Mouse (Mus musculus): ENCODE data around the gene Ncor1. TPM values are rescaled to one million over a fixed set of nuclear protein-coding genes. Genes with fewer than 3 reads are reported as not detected.

The Ncor1 gene
- polyA plus RNA-seq (2017; shearing (Covaris generic)) = 388 TPM

GRCm38 (mm10) chr11:62458276-62458724 lies at the start of gene Ncor1, which contains the start of gene Pigl:
Gene Ncor1 (minus strand): TSS chr11:62458541.
Gene Pigl (plus strand): TSS chr11:62458460.

GRCm38 (mm10) chr11:62280675-62281600 lies 177.4 kb downstream of the Ncor1 start, which contains the start of the genes Zswim7 and Ttc19:
Gene Zswim7 (minus strand): TSS chr11:62281375.
Gene Ttc19 (plus strand): TSS chr11:62281473.

Other genes starting within 250 kb of the Ncor1 start
- 0.27 TPM for gene Adora2b, start 209.6 kb downstream of the Ncor1 start, polyA plus RNA-seq (2017; shearing (Covaris generic))
- gene Zswim7, start 177.2 kb downstream of the Ncor1 start, polyA plus RNA-seq (2017; shearing (Covaris generic)) = 9.1 TPM
- gene Ttc19, start 177.1 kb downstream of the Ncor1 start, polyA plus RNA-seq (2017; shearing (Covaris generic)) = 36.7 TPM
- 9.9 TPM for gene Pigl, start 81 bp downstream of the Ncor1 start, polyA plus RNA-seq (2017; shearing (Covaris generic))
- 14.9 TPM for gene Cenpv, start 80.7 kb upstream of the Ncor1 start, polyA plus RNA-seq (2017; shearing (Covaris generic))
- 3,465 TPM for gene Ubb, start 92.6 kb upstream of the Ncor1 start, polyA plus RNA-seq (2017; shearing (Covaris generic))
- 57.8 TPM for gene Trpv2, start 115.9 kb upstream of the Ncor1 start, polyA plus RNA-seq (2017; shearing (Covaris generic))
- gene Lrrc75a, start 190.0 kb upstream of the Ncor1 start, polyA plus RNA-seq (2017; shearing (Covaris generic)) = 1.1 TPM
- gene Mmgt2, start 190.1 kb upstream of the Ncor1 start, polyA plus RNA-seq (2017; shearing (Covaris generic)) = 8.4 TPM

Data from effector memory CD4-positive, alpha-beta T cell, adult 7 months (primary cell).